Mouse (Mus musculus): ENCODE measurements at regions not wholly inside any gene's neighbourhood (a gene's known extent, or its start where the extent isn't known, plus 50 kb on each side); places are given as distances from the start of the nearest gene placed in this dataset.
"Not testable (repeated sequence)": the region's sequence is repeated elsewhere in the genome, so short reads cannot be mapped to it uniquely, and the experiment has no call there.

DNA sequence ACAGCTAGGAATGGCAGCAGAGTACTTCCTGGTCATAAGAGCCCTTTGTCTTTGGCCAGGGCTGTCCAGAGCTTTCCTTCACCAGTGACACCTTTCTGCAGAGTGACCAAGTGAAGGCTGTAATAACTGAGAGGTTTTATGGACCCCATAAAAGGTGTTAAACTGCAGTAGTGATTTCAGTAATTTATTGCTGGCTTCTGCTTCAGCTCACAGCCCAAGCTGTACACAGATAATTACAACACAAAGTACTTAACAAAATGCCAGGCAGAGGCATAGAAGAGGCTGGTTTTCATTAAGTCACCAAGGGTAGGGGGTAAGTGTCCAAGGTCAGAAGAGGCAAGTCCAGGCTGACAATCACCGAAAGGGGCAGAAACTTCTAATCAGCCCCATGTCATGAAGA is 83.8 kb downstream of the Eif4e start:
- no peak for DNase-seq

DNA sequence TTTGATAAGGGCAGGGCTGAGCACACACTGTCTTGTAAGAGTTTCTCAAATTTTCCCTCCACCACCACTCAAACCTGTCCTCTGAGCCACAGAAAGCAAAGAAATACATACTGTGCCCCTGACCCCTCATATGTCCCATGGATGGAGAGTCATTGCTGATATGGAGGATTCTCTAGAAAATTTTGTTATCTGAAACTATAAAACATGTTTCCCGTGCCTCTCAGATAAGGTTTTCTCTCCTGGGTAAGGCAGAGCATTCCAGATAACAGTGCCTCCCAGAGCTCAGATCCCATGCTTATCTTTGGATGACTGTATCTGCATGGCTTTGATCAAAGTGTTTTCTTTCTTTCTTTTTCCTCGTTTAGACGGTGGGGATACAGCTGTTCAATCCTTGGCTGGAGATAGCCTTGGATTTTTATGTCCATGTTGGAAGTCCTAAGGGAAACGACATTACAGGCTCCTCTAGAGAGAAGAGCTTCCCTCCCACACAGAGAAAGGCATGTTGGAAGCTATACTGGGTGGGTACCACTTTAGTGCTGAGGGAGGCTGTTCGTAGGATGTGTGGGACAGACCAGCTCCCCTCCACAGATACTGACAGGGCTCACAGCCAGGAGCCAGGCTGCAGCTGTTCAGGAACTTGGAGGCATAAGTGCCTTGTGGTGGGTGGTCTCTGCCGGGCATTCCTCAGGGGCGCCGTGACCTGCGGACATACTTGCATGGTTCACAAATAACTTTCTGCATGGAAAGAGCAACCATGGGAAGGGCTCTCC is 87.1 kb downstream of the Eif4e start:
- DNase-seq = no peak

DNA sequence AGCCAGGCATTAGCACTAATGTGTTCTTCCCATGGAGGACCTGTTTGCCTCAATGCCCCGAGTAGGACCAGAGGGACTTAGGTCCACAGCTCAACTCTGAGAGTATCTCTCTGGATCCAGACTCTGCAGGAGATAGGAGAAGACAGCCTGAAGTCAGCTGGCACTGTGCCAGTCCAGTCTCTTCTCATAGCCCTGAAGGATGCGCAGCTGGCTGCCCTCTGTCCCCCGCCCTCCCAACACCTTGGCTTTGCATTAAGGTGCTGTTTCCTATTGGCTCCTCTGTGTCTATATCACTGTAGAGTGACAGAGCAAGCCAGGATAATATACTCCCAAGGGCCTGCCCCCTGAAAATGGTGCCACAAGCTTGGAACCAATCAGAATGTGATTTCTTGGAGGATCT is 87.7 kb downstream of the Eif4e start:
- no peak for DNase-seq

DNA sequence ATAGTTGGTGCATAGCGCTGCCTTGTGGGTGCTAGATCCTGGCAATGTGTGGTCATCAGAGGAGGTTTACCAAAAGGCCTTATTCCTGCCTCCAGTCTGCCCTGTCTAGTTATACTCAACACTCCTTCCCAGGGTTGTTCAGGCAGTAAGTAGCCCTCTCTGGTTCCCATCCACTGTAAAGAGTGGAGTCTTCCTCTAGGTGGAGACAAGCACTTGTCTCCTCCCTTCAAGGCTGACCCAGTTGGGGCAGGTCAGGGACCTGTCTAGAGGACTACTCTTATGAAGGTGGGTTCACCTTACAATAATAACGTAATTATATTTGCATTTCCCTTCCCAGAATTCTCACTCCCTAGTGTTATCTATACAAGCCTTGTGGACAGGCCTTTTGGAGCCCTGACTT is 88.9 kb downstream of the Eif4e start:
- DNase-seq = no peak

DNA sequence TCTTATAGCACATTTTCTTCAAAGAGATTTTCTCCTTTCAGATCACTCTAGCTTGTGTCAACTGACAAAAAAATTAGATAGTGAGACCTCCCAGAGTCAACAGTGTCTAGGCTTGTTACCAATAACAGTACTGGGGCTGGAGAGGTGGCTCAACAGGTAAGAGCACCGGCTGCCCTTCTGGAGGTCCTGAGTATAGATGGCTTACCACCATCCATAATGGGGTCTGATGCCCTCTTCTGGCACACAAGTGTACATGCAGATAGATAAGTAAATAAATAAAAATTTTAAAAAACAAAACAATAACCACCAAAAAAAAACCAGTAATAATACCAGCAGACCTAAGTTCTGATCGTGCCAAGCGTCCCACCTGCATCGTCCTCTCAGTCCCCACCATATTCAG is 94.3 kb downstream of the Eif4e start:
- no peak for DNase-seq

DNA sequence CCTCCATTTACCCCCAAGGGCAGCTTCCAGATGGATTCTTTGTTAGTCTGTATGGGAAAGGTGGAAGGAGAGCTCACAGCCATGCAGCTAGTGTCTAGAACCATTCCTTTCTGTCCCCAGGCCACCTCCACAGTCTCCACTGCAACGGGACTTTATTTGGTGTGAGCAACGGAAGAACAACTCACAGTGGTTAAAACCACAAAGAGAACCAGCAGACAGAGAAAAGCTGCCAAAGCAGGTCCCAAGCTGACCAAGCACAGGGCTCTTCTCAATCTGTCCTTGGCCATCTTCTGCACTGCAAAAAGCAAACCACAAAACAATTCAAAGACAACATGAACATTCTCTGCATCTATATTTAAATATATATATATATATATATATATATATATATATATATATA is 98.1 kb downstream of the Eif4e start:
- DNase-seq = no peak

DNA sequence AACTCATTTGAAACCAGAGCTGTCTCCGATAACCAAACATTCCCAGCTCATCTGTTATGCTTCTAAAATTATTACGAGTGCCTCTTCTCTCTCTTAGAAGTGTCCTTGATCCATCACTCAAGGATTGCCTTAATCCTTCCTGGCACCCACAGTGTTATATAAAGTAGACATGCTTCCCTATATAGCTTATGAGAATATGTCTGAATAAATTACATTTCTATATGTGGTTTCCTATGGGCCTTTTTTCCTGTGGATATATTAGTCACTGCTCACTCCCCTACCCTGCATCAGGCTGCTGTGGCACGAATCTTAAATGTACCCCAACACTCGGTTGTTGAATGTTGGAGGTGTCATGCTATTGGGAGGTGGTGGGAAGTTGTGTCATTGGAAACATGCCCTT is 100.3 kb downstream of the Eif4e start:
- no peak for DNase-seq

DNA sequence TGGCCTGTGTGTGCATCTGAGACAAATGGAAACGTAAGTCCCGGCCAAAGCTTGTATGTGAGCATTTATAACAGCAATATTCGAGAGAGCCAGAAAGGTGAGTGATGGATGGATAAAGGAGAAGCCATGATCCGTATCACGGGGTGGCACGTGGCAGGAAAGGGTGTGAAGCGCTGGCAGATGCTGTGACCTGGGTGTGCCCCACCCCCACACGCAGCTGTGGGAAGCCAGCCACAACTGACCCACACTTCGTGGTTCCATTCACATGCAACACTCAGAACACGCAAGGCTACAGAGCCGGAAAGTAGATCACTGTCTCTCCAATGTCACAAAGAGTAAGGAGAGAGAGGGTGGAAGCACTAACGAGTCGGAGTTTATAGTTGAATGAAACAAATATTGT is 104.3 kb downstream of the Eif4e start:
- DNase-seq = no peak

DNA sequence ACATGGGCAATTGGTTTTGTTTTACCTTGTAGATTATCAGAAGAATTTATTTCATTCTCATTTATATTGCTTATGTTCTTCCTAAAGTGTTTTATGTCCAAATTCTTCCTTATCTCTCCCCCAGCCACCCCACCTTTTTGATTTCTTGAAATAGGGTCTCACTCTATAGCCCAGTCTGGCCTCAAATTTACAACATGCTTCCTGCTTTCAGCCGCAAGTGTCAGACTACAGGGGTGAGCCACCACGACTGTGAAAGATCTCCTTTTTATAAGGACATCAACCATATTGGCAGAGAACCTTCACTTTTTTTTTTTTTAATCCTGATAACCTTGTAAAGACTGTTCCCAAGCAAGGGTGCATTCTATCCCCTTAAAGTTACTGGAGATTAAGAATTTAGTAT is 106.1 kb downstream of the Eif4e start:
- no peak for DNase-seq

DNA sequence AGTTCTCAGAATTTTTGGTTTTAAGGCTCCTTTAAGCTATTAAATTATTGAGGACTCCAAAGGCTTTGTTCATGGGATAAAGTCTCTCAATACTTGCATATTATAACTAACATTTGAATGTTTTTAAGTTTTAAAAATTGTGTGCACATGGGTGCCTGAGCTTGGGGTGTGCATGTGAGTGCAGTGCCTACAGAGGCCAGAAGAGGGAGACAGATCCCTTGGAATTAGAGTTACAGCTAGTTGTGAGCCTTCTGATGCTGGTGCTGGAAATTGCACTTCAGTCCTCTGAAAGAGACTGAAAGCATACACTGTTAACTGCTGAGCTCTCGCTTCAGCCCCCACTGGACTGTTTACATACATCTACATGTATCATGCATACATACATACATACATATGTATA is 100.0 kb upstream of the Tspan5 start:
- DNase-seq = peak; percentile 9

DNA sequence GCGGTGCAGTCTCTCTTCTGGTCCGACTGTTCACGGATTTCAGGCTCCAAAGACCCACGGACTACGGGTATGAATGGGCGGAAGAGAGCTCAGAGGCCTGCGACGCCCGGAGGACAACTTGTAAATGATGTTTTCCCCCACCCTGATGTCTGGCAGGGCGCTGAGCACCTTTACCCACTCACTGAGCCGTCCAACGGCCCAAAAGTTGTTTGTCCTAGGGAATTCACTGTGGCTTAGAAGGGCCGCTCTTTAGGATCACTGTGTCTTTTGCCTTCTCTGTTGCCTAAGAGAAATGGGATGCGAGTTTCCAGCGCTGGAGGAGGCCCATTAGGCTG is 98.1 kb upstream of the Tspan5 start:
- no peak for DNase-seq

DNA sequence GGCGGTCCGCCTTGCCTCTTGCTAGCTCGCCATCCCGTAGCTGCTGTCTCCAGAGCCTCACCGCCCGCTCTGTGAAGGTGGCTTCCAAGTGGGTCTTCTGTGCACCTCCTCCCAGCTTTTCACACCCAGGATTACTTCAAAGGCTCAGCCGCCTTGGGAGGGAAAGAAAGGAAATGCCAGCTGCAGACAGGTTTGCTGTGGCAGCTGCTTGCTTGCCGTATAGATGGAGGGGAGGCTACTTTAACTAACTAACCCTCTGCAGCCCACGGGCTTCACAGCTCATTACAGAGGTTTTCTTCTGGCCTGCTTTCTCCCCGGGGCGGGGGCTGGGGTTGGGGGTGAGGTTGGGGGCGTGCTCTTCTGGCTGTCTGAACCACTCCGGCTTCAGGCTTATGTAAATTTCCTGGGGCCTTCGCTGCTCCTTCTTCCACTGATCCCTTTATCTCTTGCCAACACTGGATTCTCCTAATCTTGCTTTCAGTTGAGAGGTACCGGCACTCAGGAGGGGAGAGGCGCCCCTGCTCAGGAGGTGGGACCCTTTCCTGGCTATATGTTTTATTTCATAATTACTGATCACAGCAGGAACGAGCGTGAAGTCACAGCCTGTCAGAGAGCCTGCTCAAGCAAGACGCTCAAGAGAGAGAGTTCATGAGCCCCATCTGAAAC is 97.6 kb upstream of the Tspan5 start:
- no peak for DNase-seq

DNA sequence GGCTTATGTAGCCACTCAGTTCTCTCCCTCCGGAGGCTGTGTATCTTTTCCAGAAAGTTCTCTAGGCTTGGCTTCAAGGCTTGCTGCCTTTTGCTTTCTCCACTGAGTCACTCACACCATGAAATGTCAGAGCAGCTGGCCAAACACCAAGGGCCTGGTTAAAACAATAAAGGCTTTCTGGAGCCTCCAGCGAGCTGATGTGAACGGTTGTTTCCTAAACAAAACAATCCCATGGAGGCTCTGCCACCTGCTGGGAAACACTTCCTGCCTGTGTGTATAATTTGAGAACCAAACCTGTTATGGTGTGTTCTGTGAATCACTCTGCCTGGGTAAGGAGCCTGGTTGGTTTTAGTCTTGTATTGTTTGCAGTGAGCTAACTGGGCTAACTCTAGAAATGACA is 96.7 kb upstream of the Tspan5 start:
- peak; percentile 4 for DNase-seq

DNA sequence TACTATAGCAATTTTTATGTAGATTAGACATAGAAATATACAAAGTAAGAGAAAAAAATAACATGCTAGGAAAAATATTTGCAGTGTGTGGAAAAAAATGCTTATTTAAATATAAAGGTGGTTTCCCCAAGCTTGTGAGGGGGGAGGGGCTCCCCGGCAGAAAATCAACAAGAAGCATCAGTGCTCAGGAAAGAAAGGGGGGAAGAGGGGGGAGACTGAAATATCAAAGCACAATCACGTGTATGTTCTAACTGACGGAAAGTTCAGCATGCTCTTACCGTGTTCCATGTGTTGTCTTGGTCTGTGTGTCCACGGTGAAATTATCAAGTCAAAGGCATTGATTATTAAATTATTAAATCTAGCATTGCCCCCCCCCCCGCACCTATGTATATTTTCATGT is 92.3 kb upstream of the Tspan5 start:
- DNase-seq = no peak

DNA sequence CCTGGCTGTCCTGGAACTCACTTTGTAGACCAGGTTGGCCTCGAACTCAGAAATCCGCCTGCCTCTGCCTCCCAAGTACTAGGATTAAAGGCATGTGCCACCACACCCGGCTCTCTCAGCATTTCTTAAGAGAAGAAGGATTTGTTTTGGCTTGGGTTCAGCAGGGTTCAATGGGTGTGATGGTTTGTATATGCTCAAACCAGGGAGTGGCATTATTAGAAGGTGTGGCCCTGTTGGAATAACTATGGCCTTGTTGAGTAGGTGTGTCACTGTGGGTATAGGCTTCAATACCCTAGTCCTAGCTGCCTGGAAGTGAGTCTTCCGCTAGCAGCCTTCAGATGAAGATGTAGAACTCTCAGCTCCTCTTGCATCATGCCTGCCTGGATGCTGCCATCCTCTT is 91.3 kb upstream of the Tspan5 start:
- not testable (repeated sequence) for DNase-seq

DNA sequence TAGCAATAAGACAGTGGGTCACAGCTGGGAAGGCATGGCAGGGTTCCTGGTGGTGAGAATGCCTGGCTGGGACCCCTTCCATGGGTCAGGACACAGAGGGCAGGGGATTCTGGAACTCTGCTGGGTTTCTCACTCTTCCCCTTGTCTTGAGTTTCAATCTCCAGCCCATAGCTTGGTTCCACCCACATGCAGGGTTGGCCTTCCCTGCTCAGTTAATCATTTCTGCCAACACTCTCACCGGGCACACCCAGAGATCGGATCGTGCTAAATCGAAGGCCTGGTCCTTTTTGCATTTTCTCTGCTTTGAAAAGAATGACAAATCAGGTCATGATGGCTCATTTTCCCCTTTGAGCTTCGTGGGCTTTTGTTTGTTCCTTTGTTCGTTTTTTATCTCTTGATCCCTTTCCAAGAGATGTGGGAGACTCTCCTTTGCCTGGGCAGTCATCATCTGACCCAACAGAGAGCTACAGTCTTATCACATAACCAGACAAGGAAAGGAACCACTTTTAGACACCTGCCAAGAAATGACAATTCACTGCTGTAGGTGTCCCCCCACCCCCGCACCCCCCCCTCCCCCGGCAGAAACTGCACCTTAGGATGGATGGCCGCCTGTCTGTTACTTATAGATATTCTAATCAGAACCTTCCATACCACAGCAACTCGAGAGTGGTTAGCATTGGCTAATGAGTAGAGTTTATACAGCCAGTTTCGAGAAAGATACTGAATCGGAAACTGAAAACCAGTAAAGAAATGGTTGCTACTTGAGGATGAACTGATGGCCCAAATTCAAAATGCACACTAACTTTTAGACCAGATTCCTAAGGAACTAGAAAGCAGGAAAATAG is 90.4 kb upstream of the Tspan5 start:
- no peak for DNase-seq

DNA sequence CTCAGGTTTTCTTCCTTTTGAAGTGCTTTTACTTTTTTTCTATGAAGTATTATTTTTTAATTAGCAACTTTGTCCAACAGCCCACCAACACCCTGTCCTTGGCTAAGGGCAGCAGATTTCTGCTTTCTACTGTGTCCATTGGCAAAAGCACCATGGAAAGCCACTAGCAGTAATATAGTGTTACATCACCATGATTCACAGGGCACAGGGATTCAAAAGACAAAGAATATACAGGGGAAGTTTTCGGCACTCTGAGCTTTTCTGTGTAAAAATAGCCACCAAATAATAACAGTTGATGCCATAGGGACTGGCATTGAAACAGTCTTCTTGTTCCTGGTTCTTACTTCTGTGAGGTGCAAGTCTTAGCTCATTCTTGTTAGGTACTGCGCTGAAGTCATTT is 89.8 kb upstream of the Tspan5 start:
- no peak for DNase-seq

DNA sequence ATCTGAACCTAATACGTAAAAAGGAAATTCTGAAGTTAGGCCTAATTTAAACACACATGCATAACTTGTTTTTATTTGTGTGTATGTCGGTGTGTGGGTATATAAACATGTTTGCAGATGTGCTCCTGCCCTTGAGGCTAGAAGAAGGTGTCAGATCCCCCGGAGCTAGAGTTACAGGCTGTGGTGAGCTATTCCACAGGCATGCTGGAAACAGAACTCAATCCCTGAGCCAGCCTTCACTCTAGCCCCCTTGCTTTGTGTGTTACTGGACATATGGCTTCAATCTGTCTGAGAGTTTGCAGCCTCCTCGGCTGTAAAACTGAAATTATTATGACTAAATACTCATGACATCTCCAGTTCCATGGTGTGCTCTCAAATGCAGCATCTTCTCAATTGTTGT is 89.3 kb upstream of the Tspan5 start:
- no peak for DNase-seq

DNA sequence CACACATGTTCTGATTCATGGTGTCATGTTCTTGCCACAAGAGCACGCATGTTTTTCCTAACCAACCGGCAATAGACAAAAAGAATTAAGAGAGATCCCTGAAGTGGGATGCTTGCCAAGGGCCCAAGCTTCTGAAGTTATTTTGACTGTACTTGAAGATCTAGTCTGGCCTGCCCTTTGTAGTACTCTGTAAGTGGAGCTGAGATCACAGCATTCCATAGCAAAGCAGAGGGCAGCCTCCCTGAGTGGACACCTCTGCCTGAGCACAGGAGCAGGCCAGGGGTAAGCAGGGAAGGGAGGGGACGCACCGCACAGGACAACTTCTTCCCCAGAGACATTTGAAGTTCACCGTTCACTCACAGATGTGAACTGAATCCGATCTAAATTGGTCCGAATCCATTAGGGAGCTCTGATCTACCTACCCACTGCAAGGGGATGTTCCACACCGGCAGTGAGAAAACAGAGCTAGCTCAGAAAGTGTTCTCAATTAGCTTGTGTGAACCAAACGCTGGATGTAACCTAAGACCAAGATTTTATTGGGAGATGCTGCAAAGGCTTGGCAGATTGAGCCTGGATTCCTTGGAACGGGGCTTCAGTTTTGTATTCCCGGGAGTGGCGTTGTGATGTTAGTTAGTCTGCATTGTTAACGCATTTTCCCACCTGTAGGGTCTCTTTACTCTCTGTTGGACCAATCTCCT is 88.3 kb upstream of the Tspan5 start:
- no peak for DNase-seq

DNA sequence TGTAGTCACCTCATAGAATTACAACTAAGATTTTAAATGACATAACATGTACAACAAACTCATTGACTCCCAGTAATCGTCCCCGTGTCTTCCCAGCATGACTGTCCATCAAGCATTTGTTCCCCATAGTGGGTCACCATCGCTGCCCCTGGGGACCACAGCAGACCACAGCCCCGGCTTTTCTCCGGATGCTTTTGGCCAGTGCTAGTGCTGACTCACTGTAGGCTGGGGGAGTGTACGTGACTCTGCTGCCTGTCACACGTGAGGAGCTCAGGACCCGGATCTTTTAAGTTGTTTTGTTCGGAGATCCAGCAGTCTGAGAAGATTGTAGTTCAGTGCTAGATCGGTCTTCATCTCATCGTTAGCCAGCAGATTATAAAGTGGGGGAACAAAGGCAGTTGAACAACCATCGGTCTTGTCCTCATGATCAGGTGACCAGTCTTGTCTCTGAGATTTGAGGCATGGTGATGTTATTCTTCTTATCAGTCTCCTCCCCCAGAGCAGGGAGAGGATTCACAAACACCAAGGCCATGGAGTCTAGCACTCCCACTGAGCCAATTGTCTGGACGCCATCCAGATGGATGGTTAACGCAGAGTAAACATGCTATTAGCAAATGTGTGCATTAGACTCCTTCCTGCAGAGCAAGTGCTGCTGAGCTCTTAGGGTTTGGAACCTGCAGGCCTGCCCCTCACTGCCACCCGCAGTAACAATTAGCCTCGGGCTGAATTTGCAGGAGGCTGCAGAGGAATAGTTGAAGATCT is 87.2 kb upstream of the Tspan5 start:
- DNase-seq = no peak

DNA sequence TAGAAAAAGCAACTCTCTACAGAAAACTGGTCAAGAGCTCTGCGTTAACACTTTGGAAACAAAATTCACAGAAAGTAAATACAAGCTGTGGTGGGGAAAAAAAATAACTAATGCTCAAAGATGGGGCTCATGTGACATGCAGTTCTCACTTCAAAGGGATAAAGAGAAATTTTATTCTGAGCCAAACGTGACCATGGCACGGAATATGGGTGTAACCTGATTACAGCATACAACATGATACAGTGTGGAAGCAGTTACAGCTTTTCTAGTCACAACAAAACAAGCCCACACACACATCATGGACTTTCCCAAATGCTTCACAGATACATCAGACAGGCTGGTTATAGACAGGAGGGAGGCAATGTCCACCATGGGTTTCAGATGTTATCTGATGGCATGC is 86.5 kb upstream of the Tspan5 start:
- no peak for DNase-seq

DNA sequence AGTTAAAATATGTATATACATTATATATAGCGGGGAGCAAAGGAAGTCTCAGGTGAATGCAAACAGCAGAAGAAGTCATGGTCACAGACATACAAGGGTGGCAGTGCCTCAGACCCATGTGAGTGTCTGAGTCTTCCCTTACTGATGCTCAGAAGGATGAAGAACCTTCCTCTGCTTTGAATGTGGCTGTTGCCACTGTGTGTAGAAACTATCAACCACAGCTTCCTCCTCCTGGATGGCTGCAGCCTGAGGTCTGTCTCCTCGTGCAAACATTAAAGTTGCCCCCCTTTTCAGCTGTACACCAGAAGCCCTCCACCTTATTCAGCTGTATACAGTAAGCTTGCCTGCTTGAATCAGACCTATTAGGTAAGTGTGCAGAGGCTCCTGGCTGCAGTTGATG is 79.4 kb upstream of the Tspan5 start:
- DNase-seq = no peak

Measured in kidney, adult 11 months (tissue).